Mouse (Mus musculus) brain, embryonic 14.5 days (tissue): ENCODE results near the gene Cd37.

Experiments used
- CTCF ChIP-seq: fragments of 200-500 bp; IDR thresholded peaks from 2 replicates; pipeline ENCODE4 v1.5.1; 2012; ENCODE audit warnings: inconsistent platforms, mild to moderate bottlenecking, moderate library complexity, borderline replicate concordance; ENCODE audit not compliant: insufficient read depth, insufficient read length; ENCODE audit errors: extremely low read depth
- POLR2A ChIP-seq: fragments of 200-500 bp; IDR thresholded peaks from 2 replicates; pipeline ENCODE4 v1.6.1; 2012; ENCODE audit warnings: mild to moderate bottlenecking, inconsistent platforms, borderline replicate concordance; ENCODE audit not compliant: poor library complexity, insufficient read depth, insufficient read length, severe bottlenecking; ENCODE audit errors: extremely low read depth

DNA sequence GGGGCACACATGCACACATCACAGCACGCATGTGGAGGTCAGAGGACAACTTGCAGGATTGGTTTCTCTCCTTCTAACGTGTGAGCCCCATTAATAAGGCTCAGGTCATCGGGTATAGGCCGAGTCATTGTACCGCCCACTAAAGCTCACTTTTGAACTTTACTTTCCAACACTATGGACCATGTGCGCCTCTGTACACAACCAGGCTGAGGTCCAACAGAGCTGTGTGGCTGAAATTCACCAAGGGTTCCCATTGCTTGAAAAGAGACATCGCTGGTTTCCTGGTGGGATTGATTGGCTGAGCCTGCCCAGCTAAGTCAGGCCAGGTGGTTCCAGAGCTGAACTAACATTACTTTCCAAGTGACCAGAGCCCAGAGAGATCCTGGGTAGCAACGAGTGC is 34.8 kb upstream of the Cd37 start:
- TF ChIP-seq CTCF (no peak), POLR2A (no peak)
